Mouse (Mus musculus): ENCODE data around the gene Rd3l. TPM values are rescaled to one million over a fixed set of nuclear protein-coding genes. Genes with fewer than 3 reads are reported as not detected.

Gene Rd3l
- polyA plus RNA-seq, 1 experiment from 2014 or later: 0.64 TPM

GRCm38 (mm10) chr12:111999735-112000134 lies 18.6 kb upstream of the Rd3l start:
- no peak overlapping the region for H3K4me3 ChIP-seq

GRCm38 (mm10) chr12:111995161-111995560 lies 14.0 kb upstream of the Rd3l start:
- WGBS: 90% methylated on average over 2 of the region's 2 CpGs
- no peak overlapping the region for H3K4me3 ChIP-seq
- ATAC-seq (ENCODE audit: insufficient number of reproducible peaks, low FRiP score): no peak
- H3K27me3 ChIP-seq (replicated peaks): 0 out of 2 replicates have a peak, but pooled peaks cover 2% of the 10 kb centered on the region
- no peak overlapping the region for H3K4me2 ChIP-seq
- H3K9me3 ChIP-seq (replicated peaks): no peaks in the 10 kb centered on the region
- no peaks in the 10 kb centered on the region for H3K36me3 ChIP-seq
- H3K27ac ChIP-seq (ENCODE audit: poor library complexity, severe bottlenecking): no peak overlapping the region
- H3K4me1 ChIP-seq (replicated peaks): no peaks in the 10 kb centered on the region
- H3K9ac ChIP-seq: no peak overlapping the region

More at GRCm38 (mm10) chr12:111999735-112000134, 18.6 kb upstream of the Rd3l start:
- H3K27me3 ChIP-seq (replicated peaks): peaks cover 2% of the 10 kb centered on the region; the same call in 1 of the 2 replicates
- H3K4me2 ChIP-seq: no peak overlapping the region
- ATAC-seq (ENCODE audit: insufficient number of reproducible peaks, low FRiP score): no peak
- no peaks in the 10 kb centered on the region for H3K36me3 ChIP-seq
- WGBS: 90% methylated on average over 7 of the region's 7 CpGs
- H3K27ac ChIP-seq (ENCODE audit: poor library complexity, severe bottlenecking): no peak overlapping the region
- H3K9ac ChIP-seq: no peak overlapping the region
- no peaks in the 10 kb centered on the region for H3K9me3 ChIP-seq (replicated peaks)
- H3K4me1 ChIP-seq (replicated peaks): no peaks in the 10 kb centered on the region

- H3K4me2 ChIP-seq: no peak overlapping the region
Observed at GRCm38 (mm10) chr12:111992626-111993025, 11.5 kb upstream of the Rd3l start.

GRCm38 (mm10) chr12:111986756-111987155 lies 5.6 kb upstream of the Rd3l start:
- no peaks in the 10 kb centered on the region for H3K27me3 ChIP-seq (replicated peaks)
- no peak for ATAC-seq (ENCODE audit: insufficient number of reproducible peaks, low FRiP score)

More at GRCm38 (mm10) chr12:111992626-111993025, 11.5 kb upstream of the Rd3l start:
- no peak for ATAC-seq (ENCODE audit: insufficient number of reproducible peaks, low FRiP score)
- H3K4me3 ChIP-seq: no peak overlapping the region
- H3K27ac ChIP-seq (ENCODE audit: poor library complexity, severe bottlenecking): no peak overlapping the region
- H3K9ac ChIP-seq: no peak overlapping the region
- H3K4me1 ChIP-seq (replicated peaks): no peaks in the 10 kb centered on the region
- no peaks in the 10 kb centered on the region for H3K27me3 ChIP-seq (replicated peaks)
- H3K9me3 ChIP-seq (replicated peaks): no peaks in the 10 kb centered on the region
- H3K36me3 ChIP-seq: no peaks in the 10 kb centered on the region
- WGBS: 83% methylated on average over 5 of the region's 5 CpGs

GRCm38 (mm10) chr12:111983165-111983564 lies 2.0 kb upstream of the Rd3l start:
- Histone ChIP-seq H3K27me3 (replicated peaks) (no peaks in the 10 kb centered on the region), H3K9me3 (replicated peaks) (no peaks in the 10 kb centered on the region), H3K4me2 (no peak overlapping the region), H3K27ac (ENCODE audit: poor library complexity, severe bottlenecking) (no peak overlapping the region), H3K36me3 (no peaks in the 10 kb centered on the region), H3K9ac (no peak overlapping the region), H3K4me1 (replicated peaks) (peaks cover 13% of the 10 kb centered on the region), H3K4me3 (no peak overlapping the region)
- 57% methylated on average over 2 of the region's 2 CpGs for WGBS
- ATAC-seq (ENCODE audit: insufficient number of reproducible peaks, low FRiP score): no peak

More at GRCm38 (mm10) chr12:111986756-111987155, 5.6 kb upstream of the Rd3l start:
- 48% methylated on average over 9 of the region's 9 CpGs for WGBS
- Histone ChIP-seq H3K4me3 (no peak overlapping the region), H3K4me1 (replicated peaks) (no peaks in the 10 kb centered on the region; the same call in 1 of the 2 replicates), H3K9ac (0 out of 2 replicates have a peak overlapping the region, but pooled peaks have one; percentile 16), H3K36me3 (no peaks in the 10 kb centered on the region), H3K27ac (ENCODE audit: poor library complexity, severe bottlenecking) (no peak overlapping the region), H3K9me3 (replicated peaks) (no peaks in the 10 kb centered on the region), H3K4me2 (no peak overlapping the region)

GRCm38 (mm10) chr12:111981831-111982230 lies 714 bp upstream of the Rd3l start:
- Histone ChIP-seq H3K4me2 (no peak overlapping the region), H3K9ac (no peak overlapping the region), H3K9me3 (replicated peaks) (no peaks in the 10 kb centered on the region), H3K4me1 (replicated peaks) (peaks cover 27% of the 10 kb centered on the region), H3K36me3 (no peaks in the 10 kb centered on the region), H3K27me3 (replicated peaks) (no peaks in the 10 kb centered on the region), H3K4me3 (no peak overlapping the region), H3K27ac (ENCODE audit: poor library complexity, severe bottlenecking) (no peak overlapping the region)
- ATAC-seq (ENCODE audit: insufficient number of reproducible peaks, low FRiP score): no peak
- 79% methylated on average over 8 of the region's 8 CpGs for WGBS

DNA sequence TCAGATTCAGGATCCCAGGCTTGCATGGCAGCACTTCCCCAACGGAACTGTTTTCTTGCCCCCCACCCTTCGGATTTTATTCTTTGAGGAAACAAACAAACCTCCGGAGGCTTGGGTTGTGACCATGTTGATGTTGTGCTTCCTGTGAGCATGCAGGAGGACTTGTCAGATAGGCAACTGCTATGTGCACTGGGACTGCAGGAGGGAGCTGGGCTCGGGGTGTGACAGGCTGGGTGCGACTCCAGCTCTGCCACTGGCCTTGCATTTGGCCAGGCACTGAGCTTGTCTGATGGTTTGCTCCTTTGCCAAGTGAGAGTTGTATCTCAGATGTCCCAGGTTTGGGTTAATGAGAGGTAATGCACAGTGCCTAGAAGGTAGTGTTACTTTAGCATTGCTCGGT lies 2.8 kb downstream of the Rd3l start:
- no peaks in the 10 kb centered on the region for H3K27me3 ChIP-seq (replicated peaks)
- no peak overlapping the region for H3K4me2 ChIP-seq
- H3K9me3 ChIP-seq (replicated peaks): no peaks in the 10 kb centered on the region
- peak overlapping the region; percentile 86; the same call in 1 of the 2 replicates for H3K27ac ChIP-seq (ENCODE audit: poor library complexity, severe bottlenecking)
- H3K4me3 ChIP-seq: no peak overlapping the region
- H3K4me1 ChIP-seq (replicated peaks): peaks cover 34% of the 10 kb centered on the region
- no peak for ATAC-seq (ENCODE audit: insufficient number of reproducible peaks, low FRiP score)
- WGBS: 54% methylated on average over 6 of the region's 6 CpGs
- H3K36me3 ChIP-seq: no peaks in the 10 kb centered on the region
- no peak overlapping the region for H3K9ac ChIP-seq

GRCm38 (mm10) chr12:111977138-111977537 lies 4.0 kb downstream of the Rd3l start:
- WGBS: 28% methylated on average over 6 of the region's 6 CpGs
- Histone ChIP-seq H3K9ac (0 out of 2 replicates have a peak overlapping the region, but pooled peaks have one; percentile 20), H3K27me3 (replicated peaks) (no peaks in the 10 kb centered on the region), H3K4me2 (peak overlapping the region; percentile 37), H3K27ac (ENCODE audit: poor library complexity, severe bottlenecking) (peak overlapping the region; percentile 86), H3K9me3 (replicated peaks) (no peaks in the 10 kb centered on the region), H3K4me3 (no peak overlapping the region), H3K4me1 (replicated peaks) (peaks cover 34% of the 10 kb centered on the region), H3K36me3 (no peaks in the 10 kb centered on the region)
- ATAC-seq (ENCODE audit: insufficient number of reproducible peaks, low FRiP score): peak; percentile 77

DNA sequence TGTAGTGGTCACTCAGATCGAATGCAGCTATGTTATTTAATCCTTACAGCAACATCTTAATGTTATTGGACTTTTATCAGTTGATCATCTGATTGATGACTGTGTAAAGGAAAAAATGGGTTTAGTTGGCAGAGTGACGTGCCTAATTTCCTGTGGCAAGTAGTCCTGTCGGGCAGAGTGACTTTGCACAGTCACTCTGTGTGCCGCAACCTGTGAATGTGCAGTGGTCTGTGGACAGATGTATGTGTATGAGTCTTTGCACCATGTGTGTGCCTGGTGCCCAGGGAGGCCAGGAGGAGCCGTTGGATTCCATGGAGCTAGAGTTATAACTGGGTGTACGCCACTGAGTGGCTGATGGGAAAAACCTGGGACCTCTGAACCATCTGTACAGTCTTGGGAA lies 6.5 kb downstream of the Rd3l start:
- H3K4me1 ChIP-seq (replicated peaks): peaks cover 25% of the 10 kb centered on the region
- no peak overlapping the region for H3K4me2 ChIP-seq
- no peak for ATAC-seq (ENCODE audit: insufficient number of reproducible peaks, low FRiP score)
- no peak overlapping the region for H3K27ac ChIP-seq (ENCODE audit: poor library complexity, severe bottlenecking)
- H3K27me3 ChIP-seq (replicated peaks): no peaks in the 10 kb centered on the region
- 76% methylated on average over 6 of the region's 6 CpGs for WGBS
- no peak overlapping the region for H3K4me3 ChIP-seq
- no peaks in the 10 kb centered on the region for H3K36me3 ChIP-seq
- no peak overlapping the region for H3K9ac ChIP-seq
- H3K9me3 ChIP-seq (replicated peaks): no peaks in the 10 kb centered on the region

DNA sequence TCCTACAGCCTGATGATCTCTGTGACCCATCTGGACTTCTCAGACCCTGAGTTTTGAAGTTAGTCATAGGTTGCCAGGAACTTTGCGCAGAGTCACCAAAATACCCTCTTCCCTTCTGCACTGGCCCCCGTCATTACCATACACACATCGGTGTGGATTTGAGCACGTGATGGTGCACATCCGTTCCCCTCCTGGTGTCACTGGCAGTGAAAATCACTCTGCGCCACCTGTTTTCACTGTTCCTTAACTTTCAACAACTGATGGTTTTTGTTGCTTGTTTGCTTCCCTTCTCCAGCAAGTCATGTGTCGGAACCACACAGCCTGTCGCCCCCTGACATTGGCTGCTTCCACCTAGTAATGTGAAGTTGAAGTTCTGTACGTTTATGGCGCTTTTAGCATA lies 8.6 kb downstream of the Rd3l start:
- H3K4me3 ChIP-seq: no peak overlapping the region
- H3K4me2 ChIP-seq: no peak overlapping the region
- no peak for ATAC-seq (ENCODE audit: insufficient number of reproducible peaks, low FRiP score)
- WGBS: 87% methylated on average over 10 of the region's 10 CpGs
- H3K36me3 ChIP-seq: no peaks in the 10 kb centered on the region
- H3K4me1 ChIP-seq (replicated peaks): peaks cover 14% of the 10 kb centered on the region
- H3K27me3 ChIP-seq (replicated peaks): no peaks in the 10 kb centered on the region
- no peak overlapping the region for H3K9ac ChIP-seq
- no peak overlapping the region for H3K27ac ChIP-seq (ENCODE audit: poor library complexity, severe bottlenecking)
- no peaks in the 10 kb centered on the region for H3K9me3 ChIP-seq (replicated peaks)

GRCm38 (mm10) chr12:111971231-111971686 lies 9.9 kb downstream of the Rd3l start, which contains the start of gene Tdrd9:
TSS of gene Tdrd9 (plus strand) at chr12:111971559.
- no peak for ATAC-seq (ENCODE audit: insufficient number of reproducible peaks, low FRiP score)
- Histone ChIP-seq H3K9ac (no peak within 1 kb of the TSS), H3K27me3 (replicated peaks) (no peaks in the 10 kb centered on the region), H3K36me3 (no peaks in the 10 kb centered on the region), H3K4me1 (replicated peaks) (peaks cover 1% of the 10 kb centered on the region), H3K27ac (ENCODE audit: poor library complexity, severe bottlenecking) (no peak within 1 kb of the TSS), H3K4me2 (no peak within 1 kb of the TSS), H3K4me3 (no peak within 1 kb of the TSS), H3K9me3 (replicated peaks) (no peaks in the 10 kb centered on the region)
- 81% methylated on average over 18 of the region's 18 CpGs for WGBS

DNA sequence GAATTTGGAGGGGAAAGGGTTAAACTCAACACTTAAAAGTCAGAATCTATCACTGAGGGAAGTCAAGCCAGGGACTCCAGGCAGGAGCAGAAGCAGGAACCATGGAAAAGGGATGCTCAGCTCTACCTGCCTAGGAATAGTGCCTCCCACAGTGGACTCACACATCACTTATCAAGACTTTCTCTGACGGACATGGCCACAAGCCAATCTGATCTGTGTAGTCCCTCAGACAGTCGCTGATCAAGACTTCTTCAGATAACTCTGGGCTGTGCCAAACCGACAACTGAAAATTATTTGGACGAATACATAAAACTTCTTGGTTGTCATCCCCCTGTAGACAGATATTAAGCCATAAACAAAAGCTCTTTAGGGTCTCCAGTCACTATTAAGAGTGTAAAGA lies 11.0 kb downstream of the Rd3l start:
- Histone ChIP-seq H3K27ac (ENCODE audit: poor library complexity, severe bottlenecking) (no peak overlapping the region), H3K27me3 (replicated peaks) (no peaks in the 10 kb centered on the region), H3K4me2 (no peak overlapping the region), H3K36me3 (0 out of 2 replicates have a peak, but pooled peaks cover under 1% of the 10 kb centered on the region), H3K4me3 (no peak overlapping the region), H3K9me3 (replicated peaks) (no peaks in the 10 kb centered on the region), H3K9ac (no peak overlapping the region), H3K4me1 (replicated peaks) (peaks cover 11% of the 10 kb centered on the region)
- ATAC-seq (ENCODE audit: insufficient number of reproducible peaks, low FRiP score): no peak
- WGBS: 68% methylated on average over 4 of the region's 4 CpGs
